Mouse (Mus musculus): ENCODE data around the gene Mcm2. TPM values are rescaled to one million over a fixed set of nuclear protein-coding genes. Genes with fewer than 3 reads are reported as not detected.

Mcm2 gene
- polyA plus RNA-seq, 1 experiment from 2014 or later = 107 TPM

DNA sequence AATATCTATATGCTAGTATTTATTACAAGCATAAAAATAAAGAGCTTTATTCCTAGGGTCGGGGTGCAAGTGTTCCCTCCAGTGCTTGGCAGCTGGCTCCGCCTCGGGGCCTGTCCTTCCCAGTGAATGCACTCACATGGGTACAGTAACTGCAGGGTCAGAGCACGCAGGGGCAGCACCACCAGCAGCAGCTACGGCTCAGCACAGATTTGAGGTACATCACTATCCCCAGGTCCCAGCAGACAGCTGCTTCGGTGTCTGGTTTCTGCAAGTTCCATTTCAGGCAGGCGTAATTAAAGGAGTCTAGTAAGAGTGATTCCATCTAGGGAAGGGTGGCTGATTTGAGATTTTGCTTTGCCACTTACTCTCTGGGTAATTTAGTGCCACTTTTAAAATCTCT, 40.2 kb downstream of the Mcm2 start:
- Histone ChIP-seq H3K9me3 (no peaks in the 10 kb centered on the region), H3K9ac (no peak overlapping the region), H3K27me3 (replicated peaks) (no peaks in the 10 kb centered on the region), H3K4me2 (replicated peaks) (no peak overlapping the region), H3K27ac (no peak overlapping the region), H3K4me1 (replicated peaks) (no peaks in the 10 kb centered on the region), H3K36me3 (no peaks in the 10 kb centered on the region), H3K4me3 (replicated peaks) (no peak overlapping the region)
- ATAC-seq = no peak
- 74% methylated on average over 7 of the region's 7 CpGs for WGBS

DNA sequence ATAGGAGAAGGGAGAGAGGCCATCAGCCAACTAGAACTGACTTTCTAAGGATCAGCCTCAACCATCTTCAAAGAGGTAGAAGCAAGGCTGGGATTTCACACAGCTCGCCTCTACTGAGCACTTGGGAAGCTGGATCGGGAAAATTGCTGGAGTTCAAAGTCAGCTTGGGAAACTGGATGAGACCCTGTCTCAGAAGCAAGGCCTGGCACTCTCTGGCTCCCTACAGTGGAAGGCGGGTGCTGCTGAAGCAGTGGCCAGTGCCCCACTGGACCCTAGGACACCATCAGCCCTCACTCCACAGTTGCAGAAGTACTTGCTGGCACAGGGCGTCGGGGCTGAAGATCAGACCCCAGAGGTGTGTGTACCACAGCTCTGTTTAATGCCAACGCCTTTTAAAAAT, 40.8 kb downstream of the Mcm2 start:
- H3K27me3 ChIP-seq (replicated peaks) = no peaks in the 10 kb centered on the region
- H3K4me2 ChIP-seq (replicated peaks) = no peak overlapping the region
- no peak overlapping the region for H3K27ac ChIP-seq
- H3K4me3 ChIP-seq (replicated peaks) = no peak overlapping the region
- 83% methylated on average over 6 of the region's 6 CpGs for WGBS
- no peaks in the 10 kb centered on the region for H3K36me3 ChIP-seq
- no peak overlapping the region for H3K9ac ChIP-seq
- H3K4me1 ChIP-seq (replicated peaks) = no peaks in the 10 kb centered on the region
- no peak for ATAC-seq
- no peaks in the 10 kb centered on the region for H3K9me3 ChIP-seq

DNA sequence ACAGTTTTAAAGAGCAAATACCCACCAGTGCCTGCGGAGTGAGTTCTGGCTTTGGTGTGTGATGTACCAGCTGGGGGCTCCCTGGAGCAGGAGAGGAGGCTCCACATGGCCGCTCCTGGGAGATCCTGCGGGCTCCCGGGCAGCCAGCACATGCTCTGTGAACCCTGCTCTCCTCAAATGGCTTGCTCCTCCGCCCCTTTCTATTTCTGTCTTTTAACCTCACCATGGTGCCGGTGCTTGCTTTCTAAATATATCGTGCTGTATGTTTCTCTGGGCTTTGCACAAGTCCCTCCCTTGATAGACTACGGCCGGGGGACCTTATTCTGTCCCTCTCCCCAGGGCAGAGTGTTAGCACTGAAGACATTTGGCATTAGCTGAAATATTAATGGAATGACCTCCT, 41.3 kb downstream of the Mcm2 start:
- WGBS = 33% methylated on average over 9 of the region's 9 CpGs
- peak; percentile 46; the same call in 1 of the 2 replicates for ATAC-seq
- H3K9ac ChIP-seq = 0 out of 2 replicates have a peak overlapping the region, but pooled peaks have one; percentile 20

DNA sequence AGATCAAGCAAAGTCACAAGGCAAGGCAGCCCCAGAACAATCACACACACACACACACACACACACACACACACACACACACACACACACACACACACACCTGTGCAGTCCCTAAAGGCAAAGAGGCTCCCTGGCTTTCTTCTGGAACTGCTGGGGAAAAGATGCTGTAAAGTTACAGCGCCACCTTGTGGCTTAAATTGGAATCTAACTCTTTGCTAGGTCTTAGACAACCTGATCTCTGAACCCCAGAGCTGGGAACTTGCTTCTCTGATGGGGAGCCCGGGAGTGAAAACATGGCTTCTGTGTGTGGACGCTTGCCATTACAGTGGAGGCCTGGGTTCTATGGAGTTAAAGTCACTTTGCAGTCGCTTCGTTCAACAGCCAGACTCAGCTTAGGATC, 42.9 kb downstream of the Mcm2 start:
- H3K9me3 ChIP-seq = no peaks in the 10 kb centered on the region
- H3K36me3 ChIP-seq = no peaks in the 10 kb centered on the region
- no peak overlapping the region for H3K4me2 ChIP-seq (replicated peaks)
- H3K4me3 ChIP-seq (replicated peaks) = no peak overlapping the region
- no peak overlapping the region for H3K27ac ChIP-seq
- 28% methylated on average over 5 of the region's 5 CpGs for WGBS
- no peaks in the 10 kb centered on the region for H3K4me1 ChIP-seq (replicated peaks)
- ATAC-seq = peak; percentile 37; the same call in 1 of the 2 replicates
- H3K9ac ChIP-seq = no peak overlapping the region
- no peaks in the 10 kb centered on the region for H3K27me3 ChIP-seq (replicated peaks)

More for the DNA sequence above, 41.3 kb downstream of the Mcm2 start:
- Histone ChIP-seq H3K27ac (no peak overlapping the region), H3K4me2 (replicated peaks) (no peak overlapping the region), H3K9me3 (no peaks in the 10 kb centered on the region), H3K36me3 (no peaks in the 10 kb centered on the region), H3K4me3 (replicated peaks) (no peak overlapping the region), H3K27me3 (replicated peaks) (no peaks in the 10 kb centered on the region), H3K4me1 (replicated peaks) (no peaks in the 10 kb centered on the region)

DNA sequence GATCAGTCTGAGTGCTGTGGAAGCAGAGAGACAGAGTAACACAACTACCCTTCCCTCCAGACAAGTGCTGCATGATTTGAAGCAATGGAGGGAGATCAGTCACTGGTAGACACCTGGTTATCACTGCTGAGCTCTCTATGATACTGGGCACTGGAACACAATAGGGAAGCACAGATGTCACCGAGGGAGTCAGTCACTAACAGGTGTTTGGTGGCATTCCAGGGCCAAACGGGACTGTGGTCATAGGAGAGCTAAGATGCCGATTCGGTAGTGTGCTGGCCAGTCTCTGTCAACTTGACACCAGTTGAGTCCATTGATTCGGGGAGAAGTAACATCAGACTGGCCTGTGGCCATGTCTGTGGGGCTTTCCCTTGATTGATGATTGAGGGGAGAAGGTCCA, 44.1 kb downstream of the Mcm2 start:
- Histone ChIP-seq H3K27ac (no peak overlapping the region), H3K36me3 (no peaks in the 10 kb centered on the region), H3K4me1 (replicated peaks) (no peaks in the 10 kb centered on the region), H3K9me3 (no peaks in the 10 kb centered on the region), H3K27me3 (replicated peaks) (no peaks in the 10 kb centered on the region), H3K9ac (no peak overlapping the region), H3K4me3 (replicated peaks) (no peak overlapping the region), H3K4me2 (replicated peaks) (no peak overlapping the region)
- WGBS = 82% methylated on average over 5 of the region's 5 CpGs
- no peak for ATAC-seq

DNA sequence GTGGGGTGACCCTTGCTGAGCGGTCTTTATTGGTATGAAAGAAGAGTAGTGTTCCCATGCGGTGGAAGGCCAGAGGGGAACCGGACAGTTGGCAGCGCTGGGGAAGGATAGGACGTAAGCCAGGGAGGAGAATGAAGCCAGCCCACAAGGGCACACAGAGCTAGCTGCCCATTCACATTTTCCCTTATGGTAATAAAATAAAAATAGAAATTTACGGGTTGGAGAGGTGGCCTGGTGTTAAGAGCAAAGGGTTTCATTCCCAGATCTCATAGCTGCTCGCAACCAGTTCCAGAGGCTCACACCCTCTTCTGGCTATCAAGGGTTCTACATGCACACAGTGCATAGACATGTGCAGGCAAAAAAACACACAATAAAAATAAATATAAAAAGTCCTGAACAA, 48.5 kb downstream of the Mcm2 start:
- no peak for ATAC-seq
- WGBS = 90% methylated on average over 7 of the region's 7 CpGs

DNA sequence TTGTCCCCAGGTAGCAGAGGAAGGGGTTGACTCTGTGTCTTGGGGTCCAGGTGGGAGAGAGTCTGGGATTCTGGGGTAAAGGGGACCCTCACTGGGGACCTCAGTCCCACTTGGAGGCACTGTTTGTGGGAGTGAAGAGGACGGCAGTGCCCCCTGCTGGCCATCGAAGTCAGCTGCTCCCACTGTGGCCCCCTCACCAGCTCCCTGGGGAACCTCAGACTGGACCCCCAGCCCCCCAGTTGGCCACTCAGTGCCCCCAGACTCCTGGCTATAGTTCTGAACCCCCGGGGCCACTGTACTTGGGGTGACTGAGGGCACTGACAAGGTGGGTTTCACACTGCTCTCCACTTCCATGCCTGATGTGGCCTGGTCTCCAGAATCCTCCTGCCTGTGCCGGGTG, 49.3 kb downstream of the Mcm2 start:
- H3K27ac ChIP-seq = no peak overlapping the region
- H3K9ac ChIP-seq = no peak overlapping the region
- H3K4me1 ChIP-seq (replicated peaks) = no peaks in the 10 kb centered on the region
- no peak overlapping the region for H3K4me3 ChIP-seq (replicated peaks)
- no peak for ATAC-seq
- no peaks in the 10 kb centered on the region for H3K27me3 ChIP-seq (replicated peaks)
- no peak overlapping the region for H3K4me2 ChIP-seq (replicated peaks)
- no peaks in the 10 kb centered on the region for H3K36me3 ChIP-seq
- H3K9me3 ChIP-seq = no peaks in the 10 kb centered on the region
- 60% methylated on average over 4 of the region's 4 CpGs for whole genome bisulfite sequencing

More for the DNA sequence above, 48.5 kb downstream of the Mcm2 start:
- Histone ChIP-seq H3K4me1 (replicated peaks) (no peaks in the 10 kb centered on the region), H3K27ac (no peak overlapping the region), H3K36me3 (no peaks in the 10 kb centered on the region), H3K9ac (no peak overlapping the region), H3K4me2 (replicated peaks) (no peak overlapping the region), H3K9me3 (no peaks in the 10 kb centered on the region), H3K4me3 (replicated peaks) (no peak overlapping the region), H3K27me3 (replicated peaks) (no peaks in the 10 kb centered on the region)

DNA sequence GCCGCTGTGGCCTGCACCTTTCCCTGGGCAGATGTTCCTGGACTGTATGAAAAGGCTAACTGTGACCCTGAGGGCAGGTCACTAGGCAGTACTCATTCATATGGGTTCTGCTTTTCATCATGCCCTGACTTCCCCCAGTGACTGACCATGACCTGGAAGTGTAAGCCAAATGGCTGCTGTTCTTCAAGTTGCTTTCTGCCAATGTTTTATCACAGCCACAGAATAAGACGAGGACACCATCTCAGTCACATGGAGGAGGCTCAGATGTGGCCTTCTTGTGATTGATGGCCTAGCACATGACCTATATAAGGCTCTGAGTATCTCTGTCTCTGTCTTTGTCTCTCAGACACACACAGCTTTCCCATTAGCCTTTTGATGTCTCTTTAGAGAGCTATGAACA, 51.0 kb downstream of the Mcm2 start:
- no peak overlapping the region for H3K4me2 ChIP-seq (replicated peaks)
- no peak overlapping the region for H3K9ac ChIP-seq
- H3K4me1 ChIP-seq (replicated peaks) = peaks cover 10% of the 10 kb centered on the region; the same call in 1 of the 2 replicates
- ATAC-seq = no peak
- H3K27ac ChIP-seq = no peak overlapping the region
- WGBS = 70% methylated on average over 2 of the region's 2 CpGs
- H3K36me3 ChIP-seq = no peaks in the 10 kb centered on the region
- no peak overlapping the region for H3K4me3 ChIP-seq (replicated peaks)
- H3K9me3 ChIP-seq = no peaks in the 10 kb centered on the region
- no peaks in the 10 kb centered on the region for H3K27me3 ChIP-seq (replicated peaks)

DNA sequence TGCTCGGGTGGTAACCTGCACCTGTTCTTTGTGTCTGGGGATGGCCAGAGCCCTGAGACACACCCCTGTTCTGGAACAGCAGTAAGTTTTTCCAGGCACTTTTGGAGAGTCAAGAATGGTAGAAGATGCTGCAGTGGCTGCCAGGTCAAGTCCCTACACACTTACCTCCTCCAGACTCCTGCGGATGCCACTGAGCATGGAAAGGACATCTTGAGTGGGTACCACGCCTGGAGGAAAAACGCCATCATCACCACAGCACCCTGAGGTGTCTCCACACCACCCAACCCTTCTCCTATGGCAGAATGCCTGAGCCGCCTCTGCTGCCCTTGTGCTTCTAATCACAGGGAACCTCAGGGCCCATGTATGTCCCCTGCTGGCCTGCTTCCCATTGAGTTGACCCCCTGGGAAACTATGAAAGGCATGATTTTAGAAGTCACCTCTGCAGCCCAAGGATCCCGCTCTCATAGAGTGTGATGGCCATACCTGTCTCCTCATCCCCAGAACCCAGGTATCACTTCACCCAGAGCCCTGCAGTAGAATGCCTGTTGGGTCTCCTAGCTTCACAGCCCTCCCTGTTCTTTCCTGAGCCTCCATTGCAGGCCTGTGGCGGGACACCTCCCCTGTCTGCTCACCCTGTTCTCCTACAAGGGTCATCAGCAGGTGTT, 53.5 kb downstream of the Mcm2 start:
- 87% methylated on average over 7 of the region's 7 CpGs for WGBS
- H3K27ac ChIP-seq = no peak overlapping the region
- H3K4me2 ChIP-seq (replicated peaks) = no peak overlapping the region
- no peak overlapping the region for H3K4me3 ChIP-seq (replicated peaks)
- H3K9ac ChIP-seq = no peak overlapping the region
- H3K4me1 ChIP-seq (replicated peaks) = peaks cover 19% of the 10 kb centered on the region
- H3K36me3 ChIP-seq = no peaks in the 10 kb centered on the region
- no peaks in the 10 kb centered on the region for H3K9me3 ChIP-seq
- ATAC-seq = no peak
- no peaks in the 10 kb centered on the region for H3K27me3 ChIP-seq (replicated peaks)

DNA sequence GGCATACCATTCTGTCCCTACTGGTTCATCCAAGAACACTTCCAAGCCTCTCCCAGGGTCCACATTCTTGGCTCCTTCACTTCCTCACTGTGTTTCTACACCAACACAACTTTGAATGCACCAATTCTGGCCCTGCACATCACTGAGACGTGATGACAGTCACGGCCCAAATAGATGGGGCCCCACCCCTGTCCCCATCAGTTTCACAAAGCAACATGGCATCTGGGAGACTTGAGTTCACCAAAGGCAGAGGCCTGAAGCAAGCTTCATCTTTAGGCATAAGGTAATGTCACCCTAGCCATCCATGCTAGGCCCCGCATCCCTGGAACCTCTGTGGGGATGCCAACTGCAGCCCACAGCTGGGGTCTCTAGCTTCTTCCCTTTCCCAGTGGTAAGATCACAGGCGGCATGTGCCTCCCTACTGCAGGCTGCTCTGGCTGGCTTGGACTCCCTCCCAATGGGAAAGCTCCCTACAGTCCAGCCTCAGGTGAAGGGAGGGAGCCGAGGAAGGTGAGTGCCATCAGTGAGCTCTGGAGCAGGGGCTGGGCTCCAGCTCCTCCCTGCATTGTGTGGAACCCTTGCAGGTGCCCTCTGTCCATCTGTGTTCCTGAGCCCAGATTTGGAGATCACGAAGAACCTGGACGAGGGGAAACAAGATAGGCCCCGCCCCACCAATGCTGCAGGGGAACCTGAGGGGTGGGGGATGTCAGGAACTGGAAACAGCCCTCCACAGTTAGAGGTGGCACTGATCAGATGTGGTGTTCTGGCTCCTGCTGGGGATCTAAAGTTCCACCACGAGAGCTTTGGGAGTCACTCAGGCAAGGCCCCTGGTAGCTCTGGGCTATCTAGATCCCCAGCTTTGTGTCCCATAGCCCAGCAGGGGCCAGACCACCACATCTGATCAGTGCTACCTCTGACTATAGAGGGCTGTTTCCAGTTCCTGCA, 54.5 kb downstream of the Mcm2 start:
- H3K27ac ChIP-seq = no peak overlapping the region
- H3K9me3 ChIP-seq = no peaks in the 10 kb centered on the region
- no peaks in the 10 kb centered on the region for H3K36me3 ChIP-seq
- WGBS = 83% methylated on average over 9 of the region's 9 CpGs
- no peak overlapping the region for H3K9ac ChIP-seq
- no peaks in the 10 kb centered on the region for H3K27me3 ChIP-seq (replicated peaks)
- no peak overlapping the region for H3K4me3 ChIP-seq (replicated peaks)
- no peak for ATAC-seq
- peaks cover 19% of the 10 kb centered on the region for H3K4me1 ChIP-seq (replicated peaks)
- 0 out of 2 replicates have a peak overlapping the region, but pooled peaks have one; percentile 95 for H3K4me2 ChIP-seq (replicated peaks)

DNA sequence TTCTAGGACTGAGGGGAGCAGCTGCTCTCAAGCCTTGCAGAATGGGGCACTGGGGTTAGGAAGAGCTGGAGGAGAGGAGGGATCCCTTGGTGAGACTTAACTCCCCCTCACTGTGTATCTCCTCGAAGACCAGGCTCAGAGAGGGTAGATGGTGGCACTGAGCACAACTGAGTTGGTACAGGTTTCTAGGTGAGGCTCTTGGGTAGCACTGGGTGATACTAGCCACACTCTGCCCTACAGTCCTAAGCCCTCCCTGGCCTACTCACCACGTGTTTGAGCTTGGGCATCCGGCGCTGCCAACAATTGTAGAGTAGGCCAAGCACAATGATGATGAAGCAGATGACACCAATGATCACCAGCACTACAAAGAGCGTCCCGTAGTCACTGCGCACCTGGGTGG, 55.3 kb downstream of the Mcm2 start:
- 0 out of 2 replicates have a peak, but pooled peaks cover 2% of the 10 kb centered on the region for H3K36me3 ChIP-seq
- peaks cover 19% of the 10 kb centered on the region for H3K4me1 ChIP-seq (replicated peaks)
- 0 out of 2 replicates have a peak overlapping the region, but pooled peaks have one; percentile 86 for H3K9ac ChIP-seq
- H3K27me3 ChIP-seq (replicated peaks) = no peaks in the 10 kb centered on the region
- H3K9me3 ChIP-seq = no peaks in the 10 kb centered on the region
- no peak overlapping the region for H3K27ac ChIP-seq
- peak overlapping the region; percentile 95 for H3K4me2 ChIP-seq (replicated peaks)
- H3K4me3 ChIP-seq (replicated peaks) = peak overlapping the region; percentile 79
- no peak for ATAC-seq
- 70% methylated on average over 7 of the region's 7 CpGs for WGBS

DNA sequence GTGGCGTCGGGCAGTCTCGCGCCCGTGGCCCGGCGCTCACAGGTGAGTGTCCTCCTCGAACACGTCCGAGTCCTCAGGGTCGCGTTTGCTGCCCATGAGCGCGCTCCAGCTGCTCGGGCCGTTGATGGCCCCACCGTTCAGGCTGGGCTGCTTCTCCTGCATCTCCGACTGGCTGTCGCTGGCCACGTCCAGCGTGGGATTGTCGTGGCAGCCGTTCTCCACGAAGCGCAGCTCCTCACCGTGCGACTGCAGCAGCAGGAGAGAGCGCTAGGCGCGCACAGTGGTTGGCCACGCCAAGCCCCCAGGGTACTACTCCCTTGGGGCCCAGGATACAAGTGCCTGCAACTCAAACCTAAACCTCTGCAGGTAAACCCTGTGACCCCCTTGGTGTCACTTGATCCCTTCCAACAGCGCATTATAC, 55.8 kb downstream of the Mcm2 start:
- no peaks in the 10 kb centered on the region for H3K9me3 ChIP-seq
- H3K4me2 ChIP-seq (replicated peaks) = peak overlapping the region; percentile 95
- H3K4me1 ChIP-seq (replicated peaks) = peaks cover 19% of the 10 kb centered on the region
- WGBS = under 1% methylated on average over 32 of the region's 32 CpGs
- ATAC-seq = peak; percentile 2
- H3K9ac ChIP-seq = peak overlapping the region; percentile 86
- H3K4me3 ChIP-seq (replicated peaks) = peak overlapping the region; percentile 79
- H3K27ac ChIP-seq = peak overlapping the region; percentile 84
- 0 out of 2 replicates have a peak, but pooled peaks cover 2% of the 10 kb centered on the region for H3K36me3 ChIP-seq
- no peaks in the 10 kb centered on the region for H3K27me3 ChIP-seq (replicated peaks)
